Mouse (Mus musculus) lung, embryonic 16.5 days (tissue): ENCODE measurements at regions not wholly inside any gene's neighbourhood (a gene's known extent, or its start where the extent isn't known, plus 50 kb on each side); places are given as distances from the start of the nearest gene placed in this dataset.

Experiments used
- ATAC-seq: fragments of 200-750 bp; cut with Nextera tagmentation; 2 replicates; pipeline ENCODE4 v1.8.0; 2017; ENCODE audit warnings: low read depth, mild to moderate bottlenecking, moderate library complexity
- H3K27ac ChIP-seq: fragments of 300-500 bp; sonication (generic); 2 replicates; pipeline ENCODE4 v1.5.1; 2014; ENCODE audit warnings: mild to moderate bottlenecking, control low read depth, low read length
- H3K27me3 ChIP-seq: fragments of 300-500 bp; sonication (generic); 2 replicates; pipeline ENCODE4 v1.6.1; 2014; ENCODE audit warnings: low read depth, low read length, mixed read lengths; ENCODE audit not compliant: control insufficient read depth, insufficient read depth
- H3K36me3 ChIP-seq: fragments of 300-500 bp; sonication (generic); 2 replicates; pipeline ENCODE4 v1.6.1; 2014; ENCODE audit warnings: low read length; ENCODE audit not compliant: control insufficient read depth, insufficient read depth
- H3K4me1 ChIP-seq: fragments of 300-500 bp; sonication (generic); replicated peaks from 2 replicates; pipeline ENCODE4 v1.6.1; 2014; ENCODE audit warnings: low read length, mixed read lengths; ENCODE audit not compliant: control insufficient read depth, insufficient read depth
- H3K4me2 ChIP-seq: fragments of 300-500 bp; sonication (generic); 2 replicates; pipeline ENCODE4 v1.6.1; 2014; ENCODE audit warnings: low read depth, low read length, control low read depth
- H3K4me3 ChIP-seq: fragments of 300-500 bp; sonication (generic); 2 replicates; pipeline ENCODE4 v1.5.1; 2014; ENCODE audit warnings: mild to moderate bottlenecking, low read length, control low read depth
- H3K9ac ChIP-seq: fragments of 300-500 bp; sonication (generic); 2 replicates; pipeline ENCODE4 v1.6.1; 2014; ENCODE audit warnings: low read length, control low read depth
- H3K9me3 ChIP-seq: fragments of 300-500 bp; sonication (generic); 2 replicates; pipeline ENCODE4 v1.6.1; 2016; ENCODE audit warnings: low read length; ENCODE audit not compliant: control insufficient read depth
- WGBS: fragments of 180-500 bp; shearing (Covaris S2); extraction: QIAGEN DNeasy Blood & Tissue Kit; methylation state at CpG from one replicate; pipeline ENCODE4 v1.1.7; 2014; 5-methylcytosine and 5-hydroxymethylcytosine counted together

DNA sequence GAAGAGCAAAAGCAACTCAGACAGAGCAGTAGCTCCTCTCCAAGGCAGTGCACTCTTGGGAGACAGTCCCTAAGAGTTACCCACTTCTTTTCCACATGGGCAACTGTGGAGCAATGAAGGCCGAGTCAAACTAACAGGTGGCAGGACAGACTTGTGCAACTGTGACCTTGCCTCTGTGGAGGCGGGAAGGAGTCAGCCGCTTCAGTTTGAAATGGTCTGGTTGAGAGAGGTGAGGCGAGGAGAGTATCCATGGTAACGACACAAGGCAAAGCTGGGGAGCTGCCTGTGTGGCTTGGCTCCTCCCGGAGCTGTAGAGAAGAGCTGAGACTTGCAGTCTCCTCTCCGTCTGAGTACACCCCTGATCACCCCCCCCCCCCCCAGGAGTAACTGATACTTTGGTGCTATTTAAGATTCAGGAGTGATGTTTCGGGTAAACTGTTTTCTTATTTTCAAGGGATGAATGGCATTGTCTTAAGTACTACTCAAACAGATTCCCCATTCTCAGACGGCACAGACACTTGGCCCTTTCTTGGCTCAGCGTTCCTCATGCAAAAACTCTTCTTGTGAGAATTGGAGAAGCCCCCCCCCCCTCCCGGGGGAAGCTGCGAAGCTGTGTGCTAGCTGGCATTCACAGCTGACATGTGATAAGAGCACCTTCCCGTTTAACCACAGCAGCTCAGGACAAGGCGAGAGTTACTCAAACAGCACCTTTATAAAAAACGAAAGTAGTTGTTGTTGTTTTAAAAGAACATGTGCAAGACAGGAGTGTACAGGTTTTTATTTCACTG, 54.9 kb upstream of the Chst1 start:
- Histone ChIP-seq H3K27ac (no peak overlapping the region), H3K4me3 (no peak overlapping the region), H3K9me3 (no peaks in the 10 kb centered on the region), H3K4me2 (no peak overlapping the region), H3K4me1 (no peaks in the 10 kb centered on the region), H3K36me3 (no peaks in the 10 kb centered on the region), H3K27me3 (no peaks in the 10 kb centered on the region), H3K9ac (no peak overlapping the region)
- peak; percentile 43; the same call in 1 of the 2 replicates for ATAC-seq
- WGBS, result 12% methylated on average over 15 of the region's 15 CpGs

DNA sequence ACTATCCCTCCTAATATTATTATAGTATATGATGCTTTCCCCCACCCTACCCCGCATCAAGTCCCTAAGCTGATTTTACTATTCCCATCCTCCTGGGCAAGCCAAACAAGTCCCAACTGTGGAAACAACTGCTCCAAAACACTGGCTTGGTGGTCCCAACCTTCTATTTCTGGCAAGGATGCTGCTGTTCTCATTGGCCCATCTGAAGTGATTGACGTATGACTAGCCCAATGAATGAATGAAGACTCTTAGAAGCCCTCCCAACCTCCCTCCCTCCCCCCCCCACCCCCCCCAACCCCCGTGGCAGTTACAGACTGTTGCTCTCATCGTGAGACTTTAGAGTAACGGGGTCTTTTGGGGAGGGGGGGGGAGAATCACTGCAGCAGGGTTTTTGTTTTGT, 58.7 kb upstream of the Chst1 start:
- no peaks in the 10 kb centered on the region for H3K27me3 ChIP-seq

GRCm38 (mm10) chr2:92531996-92532395, 67.5 kb upstream of the Chst1 start:
- no peak overlapping the region for H3K27ac ChIP-seq
- no peak overlapping the region for H3K4me2 ChIP-seq
- no peak for ATAC-seq
- H3K36me3 ChIP-seq, result no peaks in the 10 kb centered on the region
- no peaks in the 10 kb centered on the region for H3K27me3 ChIP-seq
- WGBS, result 78% methylated on average over 5 of the region's 5 CpGs
- H3K9ac ChIP-seq, result no peak overlapping the region
- no peak overlapping the region for H3K4me3 ChIP-seq
- H3K4me1 ChIP-seq, result peaks cover 7% of the 10 kb centered on the region
- H3K9me3 ChIP-seq, result no peaks in the 10 kb centered on the region

More for the DNA sequence above, 58.7 kb upstream of the Chst1 start:
- 75% methylated on average over 4 of the region's 5 CpGs for WGBS
- no peak overlapping the region for H3K4me3 ChIP-seq
- H3K27ac ChIP-seq, result no peak overlapping the region
- H3K9me3 ChIP-seq, result no peaks in the 10 kb centered on the region
- H3K4me2 ChIP-seq, result no peak overlapping the region
- H3K9ac ChIP-seq, result no peak overlapping the region
- H3K4me1 ChIP-seq, result no peaks in the 10 kb centered on the region
- ATAC-seq, result no peak
- H3K36me3 ChIP-seq, result no peaks in the 10 kb centered on the region

GRCm38 (mm10) chr2:92530677-92531076, 68.8 kb upstream of the Chst1 start:
- WGBS, result 62% methylated on average over 4 of the region's 4 CpGs
- no peak overlapping the region for H3K27ac ChIP-seq
- no peaks in the 10 kb centered on the region for H3K36me3 ChIP-seq
- no peak for ATAC-seq
- H3K9ac ChIP-seq, result no peak overlapping the region
- no peak overlapping the region for H3K4me3 ChIP-seq
- H3K27me3 ChIP-seq, result no peaks in the 10 kb centered on the region
- peaks cover 7% of the 10 kb centered on the region for H3K4me1 ChIP-seq
- no peaks in the 10 kb centered on the region for H3K9me3 ChIP-seq
- no peak overlapping the region for H3K4me2 ChIP-seq

DNA sequence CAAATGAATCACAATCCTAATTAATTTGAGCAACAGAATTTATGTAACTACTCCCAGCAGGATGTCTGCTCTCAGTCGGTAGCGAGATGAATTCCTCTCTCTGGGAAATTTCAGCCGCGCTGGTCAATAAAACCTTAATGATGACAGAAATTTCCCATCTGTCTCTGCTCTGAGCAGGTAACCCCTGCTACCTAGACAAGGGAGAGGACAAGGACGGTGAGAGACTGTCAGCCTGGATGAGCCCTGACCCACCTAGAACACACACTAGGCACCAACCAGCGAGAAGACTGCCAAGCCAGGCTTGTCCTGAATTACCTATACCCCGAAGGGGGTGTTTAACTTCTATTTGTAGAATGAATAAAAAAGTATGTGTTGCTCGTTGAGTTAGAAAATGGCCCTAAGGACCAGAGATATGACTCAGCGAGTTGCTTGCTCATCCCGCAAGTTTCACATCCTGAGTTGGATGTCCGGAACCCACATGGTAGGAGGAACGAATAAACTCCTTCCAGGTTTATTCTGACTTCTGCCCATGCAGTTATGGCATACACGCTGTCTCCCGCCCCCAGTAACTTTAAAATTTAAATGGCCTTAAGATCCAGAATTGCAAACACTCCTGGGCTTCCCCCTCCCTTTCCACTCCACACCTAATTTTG, 69.5 kb upstream of the Slc35c1 start:
- Histone ChIP-seq H3K4me3 (peak overlapping the region; percentile 54), H3K27me3 (no peaks in the 10 kb centered on the region), H3K4me2 (peak overlapping the region; percentile 84), H3K36me3 (no peaks in the 10 kb centered on the region), H3K27ac (no peak overlapping the region), H3K9ac (peak overlapping the region; percentile 77), H3K9me3 (no peaks in the 10 kb centered on the region), H3K4me1 (peaks cover 7% of the 10 kb centered on the region)
- 38% methylated on average over 14 of the region's 14 CpGs for WGBS
- ATAC-seq, result no peak

GRCm38 (mm10) chr2:92529071-92529641, 68.8 kb upstream of the Slc35c1 start:
- peak; percentile 99 for ATAC-seq
- no peaks in the 10 kb centered on the region for H3K36me3 ChIP-seq
- no peaks in the 10 kb centered on the region for H3K9me3 ChIP-seq
- peak overlapping the region; percentile 77 for H3K9ac ChIP-seq
- peaks cover 7% of the 10 kb centered on the region for H3K4me1 ChIP-seq
- H3K27me3 ChIP-seq, result no peaks in the 10 kb centered on the region
- peak overlapping the region; percentile 54 for H3K4me3 ChIP-seq
- 5% methylated on average over 24 of the region's 24 CpGs for WGBS
- H3K4me2 ChIP-seq, result peak overlapping the region; percentile 84
- H3K27ac ChIP-seq, result peak overlapping the region; percentile 83

DNA sequence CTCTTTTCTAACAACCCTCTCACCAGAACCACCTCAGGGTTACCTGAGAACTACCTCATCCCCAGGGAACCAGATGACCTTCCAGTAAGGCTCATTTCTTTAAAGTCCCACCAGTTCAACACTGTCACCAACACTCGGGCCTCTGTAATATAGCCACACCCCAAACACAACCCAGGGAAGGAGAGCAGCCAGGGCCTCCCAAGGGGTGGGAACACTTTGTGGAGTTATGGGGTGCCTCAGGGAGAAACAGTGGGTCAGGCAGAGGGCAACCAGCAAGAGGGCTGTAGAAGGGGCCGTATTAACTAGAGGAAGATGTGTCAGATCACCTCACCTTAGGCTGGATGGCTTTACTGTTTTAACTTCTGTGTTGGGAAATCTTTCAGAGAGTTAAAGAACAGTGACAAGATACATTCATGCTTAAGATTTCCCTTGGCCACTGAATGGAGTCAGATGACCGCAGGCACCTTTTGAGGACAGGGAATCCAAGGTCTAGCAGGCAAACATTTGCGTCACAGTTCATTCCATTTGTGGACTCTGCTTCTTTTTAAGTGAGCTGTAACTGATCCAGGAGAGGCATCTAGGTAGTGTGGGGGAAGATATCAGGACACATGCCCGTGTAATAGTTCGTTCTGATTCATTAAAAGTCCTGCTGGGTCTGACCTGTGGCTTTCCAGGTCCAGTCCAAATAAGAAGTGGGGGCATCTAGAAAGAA, 67.9 kb upstream of the Slc35c1 start:
- H3K27ac ChIP-seq, result no peak overlapping the region
- no peak for ATAC-seq
- H3K4me3 ChIP-seq, result peak overlapping the region; percentile 54

DNA sequence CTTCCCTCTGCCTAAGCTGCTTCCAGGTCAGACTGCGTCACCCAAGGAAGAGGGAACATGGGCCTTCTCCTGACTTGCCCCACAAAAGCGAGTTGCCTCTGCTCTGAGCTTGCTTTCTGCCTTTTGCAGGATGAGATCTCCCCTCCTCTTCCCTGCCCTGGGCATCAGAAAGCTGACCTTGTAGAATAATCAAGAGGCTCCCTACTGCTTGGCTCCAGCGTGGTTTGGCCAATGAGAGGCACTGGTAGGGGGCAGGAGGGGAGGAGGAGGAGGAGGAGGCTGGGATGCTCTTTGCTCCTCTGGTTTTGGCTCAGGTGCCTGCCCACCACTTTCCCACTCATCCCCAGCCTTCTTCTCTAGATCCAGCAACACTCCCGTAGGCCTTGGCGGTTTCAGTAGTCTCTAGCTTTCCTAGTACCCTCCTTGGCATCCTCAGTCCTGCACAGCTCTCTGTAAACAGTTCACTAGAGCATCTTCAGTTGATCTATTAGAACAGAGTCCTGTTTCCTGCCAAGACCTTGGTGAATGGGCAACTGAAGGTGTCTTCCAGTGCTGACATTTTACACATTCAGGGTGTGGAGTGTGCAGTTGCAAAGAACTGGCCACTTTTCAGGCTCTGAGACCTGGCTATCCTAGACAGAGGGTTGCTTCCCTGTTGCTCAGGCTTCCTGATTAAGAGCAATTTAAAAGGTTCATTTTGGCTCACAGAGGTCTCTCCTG, 66.5 kb upstream of the Slc35c1 start:
- no peak overlapping the region for H3K4me2 ChIP-seq
- 82% methylated on average over 4 of the region's 5 CpGs for WGBS
- ATAC-seq, result no peak

More for the DNA sequence above, 67.9 kb upstream of the Slc35c1 start:
- Histone ChIP-seq H3K4me2 (peak overlapping the region; percentile 84; the same call in 1 of the 2 replicates), H3K4me1 (peaks cover 7% of the 10 kb centered on the region), H3K9me3 (no peaks in the 10 kb centered on the region), H3K36me3 (no peaks in the 10 kb centered on the region), H3K9ac (no peak overlapping the region), H3K27me3 (no peaks in the 10 kb centered on the region)
- WGBS, result 75% methylated on average over 6 of the region's 6 CpGs

More for the DNA sequence above, 66.5 kb upstream of the Slc35c1 start:
- Histone ChIP-seq H3K27ac (no peak overlapping the region), H3K27me3 (no peaks in the 10 kb centered on the region), H3K9me3 (no peaks in the 10 kb centered on the region), H3K36me3 (no peaks in the 10 kb centered on the region), H3K9ac (no peak overlapping the region), H3K4me1 (peaks cover 7% of the 10 kb centered on the region), H3K4me3 (no peak overlapping the region)
